Mouse (Mus musculus): ENCODE measurements at regions not wholly inside any gene's neighbourhood (a gene's known extent, or its start where the extent isn't known, plus 50 kb on each side); places are given as distances from the start of the nearest gene placed in this dataset.

GRCm38 (mm10) chr12:25623449-25623848 lies 526.5 kb upstream of the Id2 start:
- no peak for DNase-seq (ENCODE audit: extremely low spot score, low read depth, low spot score)

- no peak for DNase-seq (ENCODE audit: extremely low spot score, low read depth, low spot score)
Measured at GRCm38 (mm10) chr12:25621142-25621541, 524.2 kb upstream of the Id2 start.

GRCm38 (mm10) chr12:25617521-25617920 lies 520.6 kb upstream of the Id2 start:
- DNase-seq (ENCODE audit: extremely low spot score, low read depth, low spot score): no peak

- no peak for DNase-seq (ENCODE audit: extremely low spot score, low read depth, low spot score)
Measured at GRCm38 (mm10) chr12:25615377-25615776, 518.4 kb upstream of the Id2 start.

- no peak for DNase-seq (ENCODE audit: extremely low spot score, low read depth, low spot score)
Measured at GRCm38 (mm10) chr12:25613473-25613872, 516.5 kb upstream of the Id2 start.

DNA sequence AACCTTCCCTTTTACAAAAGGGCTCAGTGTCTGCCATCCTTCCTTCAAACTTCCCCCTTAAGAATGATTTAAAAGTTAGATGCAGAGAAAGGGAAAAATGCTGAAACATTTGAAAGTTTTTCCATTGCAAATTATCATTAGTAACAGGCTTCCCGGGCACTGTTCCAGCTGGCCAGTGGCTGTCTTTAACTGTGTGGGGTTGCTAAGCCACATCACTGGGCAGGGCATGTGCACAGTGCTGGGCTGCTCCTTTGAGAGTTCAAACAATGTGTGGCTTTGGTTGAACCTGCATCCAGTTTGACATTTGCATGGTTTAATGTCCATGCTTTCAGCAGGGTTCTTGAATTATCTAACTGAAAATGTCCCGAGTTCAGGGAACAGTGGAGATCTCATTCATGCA lies 512.1 kb upstream of the Id2 start:
- DNase-seq (ENCODE audit: extremely low spot score, low read depth, low spot score): no peak

DNA sequence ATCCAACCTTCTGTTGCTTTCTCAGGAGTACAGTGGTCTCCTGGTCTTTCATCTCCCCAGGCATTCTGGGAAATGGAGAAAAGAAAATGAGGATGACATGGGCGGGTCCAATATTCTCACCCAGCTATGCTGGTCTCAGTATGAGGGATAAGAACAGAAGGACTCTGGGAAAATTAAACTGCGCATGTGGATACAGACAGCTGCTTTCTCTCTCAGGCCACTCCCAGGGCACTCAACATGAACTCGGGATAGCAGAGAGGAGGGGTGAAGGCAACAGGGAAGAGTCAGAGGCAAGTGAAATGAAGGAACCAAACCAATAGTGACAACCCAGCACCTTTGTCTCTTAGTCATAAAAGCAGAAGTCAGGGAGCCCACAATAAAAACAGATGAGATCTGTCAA lies 508.5 kb upstream of the Id2 start:
- no peak for DNase-seq (ENCODE audit: extremely low spot score, low read depth, low spot score)

GRCm38 (mm10) chr12:25590262-25590661 lies 493.3 kb upstream of the Id2 start:
- DNase-seq (ENCODE audit: extremely low spot score, low read depth, low spot score): no peak

- DNase-seq (ENCODE audit: extremely low spot score, low read depth, low spot score): no peak
Measured at GRCm38 (mm10) chr12:25585746-25586145, 488.8 kb upstream of the Id2 start.

DNA sequence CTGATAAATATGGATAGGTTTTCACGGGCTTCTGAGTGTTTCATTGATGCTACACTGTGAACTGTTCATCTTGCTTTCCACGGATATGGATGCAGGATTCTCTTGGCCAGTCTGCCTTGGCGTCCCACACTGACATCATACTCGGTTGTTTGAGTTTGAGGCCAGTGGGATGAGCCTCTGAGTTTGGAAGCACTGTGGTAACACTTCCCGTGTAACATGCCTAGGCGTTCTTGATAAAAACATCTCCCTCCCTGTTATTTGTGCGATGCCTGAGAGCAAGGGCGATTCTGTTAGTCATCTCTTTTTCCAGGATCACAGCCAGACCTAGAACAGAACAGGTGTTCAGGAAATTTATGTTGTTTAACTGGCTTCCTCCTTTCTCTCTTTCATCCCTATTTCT lies 482.5 kb upstream of the Id2 start:
- DNase-seq (ENCODE audit: extremely low spot score, low read depth, low spot score): no peak

DNA sequence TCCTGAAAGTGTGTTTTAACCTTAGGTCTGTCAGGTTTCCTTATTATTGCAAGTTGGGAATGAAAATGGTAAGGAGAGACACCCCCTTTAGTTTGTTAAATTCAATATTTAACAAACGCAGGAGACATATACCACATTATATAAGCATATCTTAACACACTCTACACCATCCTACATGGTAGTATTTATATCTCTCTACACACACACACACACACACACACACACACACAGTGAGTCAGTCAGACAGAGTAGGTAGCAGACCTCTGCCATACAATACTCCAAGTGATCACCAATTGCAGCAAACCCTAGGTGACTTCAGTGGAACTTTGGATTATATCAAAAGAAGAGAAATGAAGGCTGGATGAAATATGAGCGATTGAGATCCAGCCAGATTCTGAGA lies 468.2 kb upstream of the Id2 start:
- DNase-seq (ENCODE audit: extremely low spot score, low read depth, low spot score): no peak

- no peak for DNase-seq (ENCODE audit: extremely low spot score, low read depth, low spot score)
Measured at GRCm38 (mm10) chr12:25559601-25560000, 462.7 kb upstream of the Id2 start.

- DNase-seq (ENCODE audit: extremely low spot score, low read depth, low spot score): no peak
Measured at GRCm38 (mm10) chr12:25553656-25554055, 456.7 kb upstream of the Id2 start.

DNA sequence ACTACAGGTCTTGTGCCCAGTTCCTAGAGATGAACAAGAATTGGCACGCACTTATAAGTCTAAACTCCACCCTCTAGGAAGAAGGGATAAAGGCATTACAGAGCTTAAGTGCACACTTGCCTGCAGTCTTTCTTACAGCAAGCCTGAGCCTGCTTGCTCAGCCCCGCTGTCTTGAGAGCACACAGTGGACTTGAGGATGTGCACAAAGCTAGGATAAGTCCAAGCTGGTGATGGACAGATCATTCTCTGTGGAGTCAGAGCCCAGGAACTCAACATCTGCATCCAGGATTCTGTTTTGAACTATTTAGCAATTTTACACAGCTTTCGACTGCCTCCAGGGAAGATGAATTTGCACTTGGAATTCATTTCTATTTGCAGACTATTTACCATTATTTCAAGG lies 452.8 kb upstream of the Id2 start:
- no peak for DNase-seq (ENCODE audit: extremely low spot score, low read depth, low spot score)

- DNase-seq (ENCODE audit: extremely low spot score, low read depth, low spot score): no peak
Measured at GRCm38 (mm10) chr12:25544253-25544652, 447.3 kb upstream of the Id2 start.

DNA sequence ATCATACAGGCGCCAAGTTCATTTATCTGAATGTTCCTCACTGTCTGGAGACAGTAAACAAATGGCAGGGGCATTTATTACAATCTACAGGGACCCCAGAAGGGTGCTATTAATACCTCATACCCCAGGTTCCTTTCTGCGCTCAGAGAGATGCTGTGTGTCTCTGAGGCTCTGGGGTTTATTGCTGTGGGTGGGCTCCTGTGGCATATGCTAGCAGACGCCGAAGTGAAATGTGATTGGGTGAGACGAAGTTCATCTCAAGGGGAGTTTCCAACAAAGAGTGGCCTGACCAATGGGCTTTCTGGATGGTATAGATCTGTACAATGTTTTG lies 437.6 kb upstream of the Id2 start:
- no peak for DNase-seq (ENCODE audit: extremely low spot score, low read depth, low spot score)

DNA sequence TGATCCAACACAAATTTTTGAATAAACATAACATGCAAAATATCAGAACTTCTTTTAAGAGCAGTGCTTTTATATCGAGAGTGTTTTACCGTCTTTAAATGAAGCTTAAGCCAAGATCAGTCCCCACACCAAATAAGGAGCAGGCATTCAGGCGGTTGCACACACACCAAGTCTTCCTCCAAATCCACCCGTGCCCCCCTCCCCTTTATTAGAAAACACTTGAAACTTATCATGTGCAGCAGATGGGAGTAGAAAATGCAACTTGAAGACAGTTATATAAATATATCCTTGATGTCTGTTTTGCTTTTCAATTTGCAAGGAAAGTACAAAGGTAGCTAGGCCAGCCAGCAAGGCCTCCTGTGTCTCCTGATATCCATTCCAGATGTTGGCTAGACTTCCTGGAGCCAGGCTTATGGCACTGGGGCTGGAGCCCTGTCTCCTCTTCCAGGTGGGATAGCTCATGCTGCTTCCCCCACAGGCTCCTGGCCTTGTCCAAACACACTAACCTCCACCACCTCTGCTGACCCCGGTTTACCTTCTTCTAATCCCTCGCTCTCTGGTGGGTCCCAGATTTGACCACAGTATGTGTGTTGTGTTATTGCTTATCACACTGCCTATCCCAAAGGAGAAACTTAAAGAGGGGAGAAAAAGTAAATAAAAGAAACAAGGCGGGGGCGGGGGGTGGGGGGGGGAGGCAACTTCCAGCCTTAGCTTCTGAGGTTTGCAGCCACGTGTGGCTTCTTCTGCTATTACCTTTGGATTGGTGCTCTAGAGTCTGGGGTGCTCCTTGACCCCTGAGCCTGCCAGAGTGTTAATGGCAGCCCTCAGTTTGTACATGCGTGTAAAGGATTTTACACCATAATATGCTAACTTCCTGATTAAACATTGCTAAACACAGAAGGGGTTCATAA lies 437.0 kb upstream of the Id2 start:
- DNase-seq (ENCODE audit: extremely low spot score, low read depth, low spot score): peak; percentile 57

DNA sequence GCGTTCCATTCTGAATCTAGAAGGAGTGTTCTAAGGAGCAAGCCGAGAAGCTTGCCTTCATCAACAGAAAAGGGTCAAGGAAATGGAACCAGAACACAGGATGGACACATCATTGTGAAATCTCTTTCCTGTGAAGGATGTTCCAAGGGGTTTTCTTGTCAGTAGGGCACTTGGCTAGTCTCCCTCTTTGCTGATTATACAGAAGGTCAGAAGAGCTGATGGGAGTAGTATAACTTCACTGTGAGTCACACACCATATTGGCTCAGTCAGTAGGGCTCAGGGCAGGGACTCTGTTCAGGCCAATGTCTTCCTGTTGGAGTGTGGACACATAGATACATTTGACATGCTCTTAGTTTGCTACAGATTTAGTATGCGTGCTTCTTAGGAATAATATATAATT lies 433.5 kb upstream of the Id2 start:
- DNase-seq (ENCODE audit: extremely low spot score, low read depth, low spot score): no peak

- no peak for DNase-seq (ENCODE audit: extremely low spot score, low read depth, low spot score)
Measured at GRCm38 (mm10) chr12:25529537-25529936, 432.6 kb upstream of the Id2 start.

DNA sequence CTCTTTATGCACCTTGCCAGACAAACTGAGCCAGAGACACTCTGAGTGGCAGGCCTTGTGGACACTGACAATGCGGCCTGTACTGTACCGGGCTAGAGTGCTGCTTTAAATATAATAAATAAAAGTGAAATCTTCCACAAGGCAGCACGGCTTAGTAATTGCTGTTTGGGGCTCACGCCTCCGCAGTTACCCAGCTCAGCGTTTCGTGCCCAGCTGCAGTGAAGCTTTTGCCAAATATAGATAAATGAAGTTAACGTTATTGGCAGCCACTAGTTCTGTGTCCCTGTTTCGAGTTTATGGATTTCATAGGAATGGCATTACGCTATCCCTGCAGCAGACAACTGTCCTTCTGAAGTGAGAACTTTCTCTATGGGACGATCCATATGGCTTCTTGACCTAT lies 429.7 kb upstream of the Id2 start:
- no peak for DNase-seq (ENCODE audit: extremely low spot score, low read depth, low spot score)

- DNase-seq (ENCODE audit: extremely low spot score, low read depth, low spot score): no peak
Measured at GRCm38 (mm10) chr12:25516738-25517137, 419.8 kb upstream of the Id2 start.

- DNase-seq (ENCODE audit: extremely low spot score, low read depth, low spot score): no peak
Measured at GRCm38 (mm10) chr12:25513679-25514078, 416.7 kb upstream of the Id2 start.

DNA sequence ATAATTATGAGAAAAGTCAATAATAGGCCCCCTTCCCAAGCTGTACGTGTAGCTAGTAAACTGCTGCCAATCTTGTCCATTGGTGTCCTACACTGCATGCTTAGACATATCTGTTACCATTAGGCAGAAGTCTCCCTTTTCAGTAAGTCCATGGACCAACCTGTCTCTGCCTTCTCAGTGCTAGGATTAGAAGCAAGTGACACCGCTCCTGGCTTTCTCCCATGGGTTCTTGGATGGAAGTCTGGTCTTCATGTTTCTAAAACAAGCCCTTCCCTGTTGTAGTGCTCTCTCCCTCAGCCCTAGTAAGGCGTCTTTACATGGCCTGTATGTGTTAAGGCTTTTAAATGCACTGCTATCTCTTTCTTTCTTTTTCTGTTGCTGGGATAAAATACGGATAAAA lies 412.7 kb upstream of the Id2 start:
- no peak for DNase-seq (ENCODE audit: extremely low spot score, low read depth, low spot score)

All from hindlimb bud, embryonic 11.5 days (tissue).